Mouse (Mus musculus) lung, embryonic 14.5 days (tissue): Measurements from ENCODE around the gene Fbxl13. TPM values are rescaled to one million over a fixed set of nuclear protein-coding genes. Genes with fewer than 3 reads are reported as not detected.

Source experiments
- ATAC-seq: fragments of 200-750 bp; cut with Nextera tagmentation; 2 replicates; pipeline ENCODE4 v1.8.0; 2017; ENCODE audit warnings: mild to moderate bottlenecking, moderate TSS enrichment, moderate library complexity; ENCODE audit not compliant: insufficient read depth
- DNase-seq: peaks from one replicate; pipeline ENCODE4 v3.0.0-alpha.2; 2015
- H3K27ac ChIP-seq: fragments of 300-500 bp; sonication (generic); 2 replicates; pipeline ENCODE4 v1.5.1; 2014; ENCODE audit warnings: low read depth, mild to moderate bottlenecking, moderate library complexity
- H3K27me3 ChIP-seq: fragments of 300-500 bp; sonication (generic); 2 replicates; pipeline ENCODE4 v1.6.1; 2014; ENCODE audit warnings: low read length, control low read depth; ENCODE audit not compliant: insufficient read depth
- H3K36me3 ChIP-seq: fragments of 300-500 bp; sonication (generic); 2 replicates; pipeline ENCODE4 v1.6.1; 2014; ENCODE audit warnings: control low read depth; ENCODE audit not compliant: insufficient read depth
- H3K4me1 ChIP-seq: fragments of 300-500 bp; sonication (generic); 2 replicates; pipeline ENCODE4 v1.6.1; 2014; ENCODE audit warnings: antibody characterized with exemption, control low read depth; ENCODE audit not compliant: insufficient read depth
- H3K4me2 ChIP-seq: fragments of 300-500 bp; sonication (generic); 2 replicates; pipeline ENCODE4 v1.6.1; 2014; ENCODE audit warnings: mild to moderate bottlenecking
- H3K4me3 ChIP-seq: fragments of 300-500 bp; sonication (generic); 2 replicates; pipeline ENCODE4 v1.5.1; 2014; ENCODE audit warnings: low read depth, low read length
- H3K9ac ChIP-seq: fragments of 300-500 bp; sonication (generic); 2 replicates; pipeline ENCODE4 v1.6.1; 2014
- H3K9me3 ChIP-seq: fragments of 300-500 bp; sonication (generic); 2 replicates; pipeline ENCODE4 v1.6.1; 2016; ENCODE audit warnings: low read depth, low read length, control low read depth
- CTCF ChIP-seq: IDR thresholded peaks from 2 replicates; pipeline ENCODE4 v1.5.1; 2016; ENCODE audit warnings: antibody characterized with exemption, low read depth
- WGBS: fragments of 180-500 bp; shearing (Covaris S2); extraction: QIAGEN DNeasy Blood & Tissue Kit; methylation state at CpG from one replicate; pipeline ENCODE4 v1.1.7; 2014; 5-methylcytosine and 5-hydroxymethylcytosine counted together
- polyA plus RNA-seq: library from polyadenylated mRNA; unstranded; fragments of >200 nt; fragmentation: Nextera tagmentation; extraction: Ambion mirVana; gene quantifications from 2 replicates; pipeline ENCODE4 v1.2.1, GENCODE M21; 2014

Fbxl13 gene
- 0.49 and 0.50 TPM in 2 replicates for polyA plus RNA-seq

DNA sequence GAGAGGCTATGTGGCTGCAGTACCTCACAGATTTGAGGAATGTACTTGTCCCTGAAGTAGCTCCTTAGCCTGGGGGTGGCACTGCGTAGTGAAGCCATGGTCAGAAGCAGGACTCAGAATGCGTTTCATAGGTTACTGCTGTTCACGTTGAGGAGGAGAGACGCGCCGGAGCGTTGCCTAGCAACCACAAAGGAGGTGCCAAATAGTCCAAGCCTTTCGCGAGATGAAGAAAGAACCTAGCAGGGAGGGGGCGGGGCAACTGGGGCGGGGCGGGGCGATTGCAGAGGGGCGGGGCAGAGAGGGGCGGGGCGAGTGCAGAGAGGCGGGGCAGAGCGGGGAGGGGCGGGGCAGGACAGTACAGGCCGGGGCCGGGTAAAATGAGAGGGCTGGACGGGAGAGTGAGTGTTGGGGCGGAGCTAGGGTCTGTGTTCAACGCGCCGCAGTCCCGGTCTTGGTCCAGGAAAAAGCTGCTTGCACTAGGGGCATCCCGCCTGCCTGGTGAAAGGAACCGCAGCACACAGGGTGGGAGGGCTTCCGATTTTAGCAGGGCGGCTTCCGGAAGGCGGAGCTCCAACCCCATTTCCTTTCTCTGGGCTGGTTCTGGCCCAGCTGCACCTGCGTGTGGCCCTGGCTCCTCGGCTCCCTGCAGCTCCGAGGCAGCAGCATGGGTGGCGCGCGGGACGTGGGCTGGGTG is at the start of gene Fbxl13, which contains the start of gene Armc10:
TSS of gene Fbxl13 (minus strand) at position 196 of the 694 bp plus-strand sequence.
TSS of gene Armc10 (plus strand) at position 375 of the 694 bp plus-strand sequence.
- no peaks in the 10 kb centered on the region for H3K9me3 ChIP-seq
- TF ChIP-seq CTCF = peak; percentile 26
- H3K4me2 ChIP-seq = peak within 1 kb of the TSS; percentile 61
- H3K9ac ChIP-seq = peak within 1 kb of the TSS; percentile 74
- H3K27me3 ChIP-seq = no peaks in the 10 kb centered on the region
- peaks cover 3% of the 10 kb centered on the region; the same call in 1 of the 2 replicates for H3K4me1 ChIP-seq
- peak within 1 kb of the TSS; percentile 87 for H3K27ac ChIP-seq
- under 1% methylated on average over 39 of the region's 40 CpGs for WGBS
- ATAC-seq = peak; percentile 97
- peak within 1 kb of the TSS; percentile 71 for H3K4me3 ChIP-seq
- peak; percentile 93 for DNase-seq
- peaks cover 29% of the 10 kb centered on the region for H3K36me3 ChIP-seq

DNA sequence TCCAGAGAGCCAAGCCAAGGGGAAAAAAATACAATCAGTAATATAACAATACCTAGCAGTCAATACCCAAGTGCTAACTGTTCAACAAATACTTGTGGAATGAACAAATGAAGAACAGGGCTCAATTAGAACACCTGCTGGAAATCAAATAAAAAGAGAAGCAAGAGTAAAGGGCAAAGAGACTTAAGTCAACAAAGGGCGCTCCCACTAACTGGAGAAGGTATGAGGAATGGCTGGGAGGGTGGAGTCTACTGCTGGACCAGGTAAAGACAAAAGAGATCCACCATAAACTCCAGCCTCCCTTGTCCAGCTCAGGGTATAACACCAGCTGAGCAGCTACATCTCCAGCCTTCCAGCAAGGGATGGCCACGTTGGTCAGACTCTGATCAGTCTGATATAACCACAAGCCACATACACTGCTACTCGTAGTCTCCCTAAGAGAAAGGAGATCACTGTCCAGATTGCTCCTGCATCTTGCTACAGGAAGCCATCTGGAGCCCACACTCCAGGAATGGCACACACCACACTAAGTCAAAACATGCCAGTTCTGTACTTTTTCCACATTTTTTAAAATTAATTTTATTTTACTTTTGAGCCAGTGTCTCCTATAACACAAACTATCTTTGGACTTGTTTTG is 49.5 kb upstream of the Fbxl13 start:
- ATAC-seq (peak; percentile 62; the same call in 1 of the 2 replicates), DNase-seq (no peak)
- Histone ChIP-seq H3K4me2 (no peak overlapping the region), H3K27ac (no peak overlapping the region), H3K27me3 (no peaks in the 10 kb centered on the region), H3K36me3 (no peaks in the 10 kb centered on the region), H3K9me3 (no peaks in the 10 kb centered on the region), H3K9ac (no peak overlapping the region), H3K4me1 (no peaks in the 10 kb centered on the region), H3K4me3 (no peak overlapping the region)
- TF ChIP-seq CTCF = no peak
- 81% methylated on average over 3 of the region's 3 CpGs for WGBS

DNA sequence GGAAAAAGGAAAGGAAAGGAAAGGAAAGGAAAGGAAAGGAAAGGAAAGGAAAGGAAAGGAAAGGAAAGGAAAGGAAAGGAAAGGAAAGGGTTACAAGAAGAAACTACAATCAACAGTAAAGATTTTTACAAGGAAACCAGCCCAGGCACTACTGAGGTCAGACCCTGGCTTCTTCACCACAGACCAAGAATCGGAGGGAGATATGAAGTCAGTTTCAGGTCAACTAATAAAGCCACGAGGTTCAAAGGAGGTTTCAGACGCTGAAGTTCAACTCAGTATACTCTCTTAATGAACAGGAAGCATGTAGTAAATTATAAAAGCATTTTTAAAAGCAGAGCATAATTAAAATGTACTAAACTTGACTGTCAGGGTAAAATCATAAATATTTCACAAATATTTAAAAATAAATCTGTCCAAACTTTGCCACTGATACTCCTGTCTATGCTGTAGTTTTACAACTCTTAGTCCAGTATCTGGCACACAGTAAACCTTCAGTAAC is 48.0 kb upstream of the Fbxl13 start:
- H3K36me3 ChIP-seq = no peaks in the 10 kb centered on the region
- TF ChIP-seq CTCF = no peak
- no peak for DNase-seq
- no peak overlapping the region for H3K4me3 ChIP-seq
- H3K9me3 ChIP-seq = no peaks in the 10 kb centered on the region
- H3K27me3 ChIP-seq = no peaks in the 10 kb centered on the region
- H3K9ac ChIP-seq = no peak overlapping the region
- ATAC-seq = no peak
- H3K27ac ChIP-seq = no peak overlapping the region
- no peak overlapping the region for H3K4me2 ChIP-seq
- no peaks in the 10 kb centered on the region for H3K4me1 ChIP-seq
- 38% methylated on average over 3 of the region's 3 CpGs for WGBS

DNA sequence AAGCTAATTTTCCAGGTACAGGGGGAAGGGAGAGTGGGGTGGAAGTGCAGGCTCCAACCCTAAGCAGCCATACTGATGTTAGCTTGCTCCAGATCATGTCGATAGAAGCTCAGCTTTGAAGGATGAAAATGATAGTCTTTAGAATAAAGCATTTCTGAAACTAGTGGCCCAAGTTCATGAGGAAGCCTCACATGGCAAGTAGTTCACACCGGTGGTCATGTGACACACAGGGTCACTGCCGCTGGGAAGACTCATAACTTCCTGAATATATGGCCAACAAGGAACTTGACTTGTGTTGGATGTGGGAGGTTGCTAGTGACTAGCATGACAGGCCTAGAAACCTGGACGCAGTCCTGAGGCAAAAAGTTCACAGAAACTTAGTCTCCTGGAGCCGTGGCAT is 46.8 kb upstream of the Fbxl13 start:
- Histone ChIP-seq H3K9ac (no peak overlapping the region), H3K27ac (no peak overlapping the region), H3K4me3 (no peak overlapping the region), H3K36me3 (no peaks in the 10 kb centered on the region), H3K4me2 (no peak overlapping the region), H3K27me3 (no peaks in the 10 kb centered on the region), H3K4me1 (no peaks in the 10 kb centered on the region), H3K9me3 (no peaks in the 10 kb centered on the region)
- TF ChIP-seq CTCF = no peak
- no peak for DNase-seq
- ATAC-seq = no peak
- WGBS = 92% methylated on average over 5 of the region's 5 CpGs

DNA sequence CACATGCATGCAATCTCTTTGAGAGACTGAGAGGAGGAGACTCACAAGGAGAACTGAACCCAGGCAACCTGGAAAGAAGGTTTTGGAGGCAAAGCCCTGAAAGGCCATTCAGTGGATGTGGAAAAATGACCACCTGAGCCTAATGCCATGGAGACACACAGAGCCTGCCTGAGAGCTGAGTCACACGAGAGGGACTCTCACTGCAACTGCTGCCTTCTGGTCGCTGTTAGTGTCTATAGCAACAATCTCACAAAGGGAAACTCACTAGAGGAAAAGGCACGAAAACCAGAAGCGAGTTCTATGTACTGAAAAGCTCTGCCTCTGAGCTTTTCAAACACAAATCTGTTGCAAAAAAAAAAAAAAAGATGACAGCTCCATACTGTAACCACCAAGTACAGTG is 41.6 kb upstream of the Fbxl13 start:
- 0 out of 2 replicates have a peak, but pooled peaks cover 2% of the 10 kb centered on the region for H3K36me3 ChIP-seq
- H3K27me3 ChIP-seq = no peaks in the 10 kb centered on the region
- no peak overlapping the region for H3K4me3 ChIP-seq
- no peaks in the 10 kb centered on the region for H3K9me3 ChIP-seq
- H3K4me1 ChIP-seq = no peaks in the 10 kb centered on the region
- WGBS = 58% methylated on average over 4 of the region's 4 CpGs
- no peak for DNase-seq
- H3K4me2 ChIP-seq = no peak overlapping the region
- TF ChIP-seq CTCF = no peak
- no peak for ATAC-seq
- H3K9ac ChIP-seq = no peak overlapping the region
- no peak overlapping the region for H3K27ac ChIP-seq

DNA sequence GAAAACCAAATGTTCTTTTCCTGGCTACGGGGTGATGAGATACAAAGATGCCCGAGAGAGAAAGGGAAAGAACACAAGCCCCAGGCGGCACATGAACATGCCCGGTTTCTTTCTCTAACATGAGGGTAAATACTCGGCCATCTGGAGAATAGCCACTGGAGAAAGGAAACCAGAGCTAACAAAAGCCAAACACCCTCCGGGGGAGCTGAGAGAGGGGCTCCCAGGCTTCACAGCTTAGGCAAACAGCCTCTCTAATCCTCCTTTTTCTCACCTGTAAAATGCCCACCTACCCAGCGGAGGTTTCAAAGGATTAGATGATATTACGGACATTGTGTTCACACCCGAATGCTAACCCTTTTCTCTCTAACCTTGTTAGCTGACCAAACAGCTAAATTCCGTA is 39.6 kb upstream of the Fbxl13 start:
- TF ChIP-seq CTCF = no peak
- no peak overlapping the region for H3K9ac ChIP-seq
- 64% methylated on average over 10 of the region's 10 CpGs for WGBS
- H3K36me3 ChIP-seq = 0 out of 2 replicates have a peak, but pooled peaks cover 2% of the 10 kb centered on the region
- no peak overlapping the region for H3K4me3 ChIP-seq
- DNase-seq (no peak), ATAC-seq (no peak)
- H3K4me1 ChIP-seq = no peaks in the 10 kb centered on the region
- H3K4me2 ChIP-seq = no peak overlapping the region
- H3K9me3 ChIP-seq = no peaks in the 10 kb centered on the region
- H3K27ac ChIP-seq = no peak overlapping the region
- no peaks in the 10 kb centered on the region for H3K27me3 ChIP-seq

DNA sequence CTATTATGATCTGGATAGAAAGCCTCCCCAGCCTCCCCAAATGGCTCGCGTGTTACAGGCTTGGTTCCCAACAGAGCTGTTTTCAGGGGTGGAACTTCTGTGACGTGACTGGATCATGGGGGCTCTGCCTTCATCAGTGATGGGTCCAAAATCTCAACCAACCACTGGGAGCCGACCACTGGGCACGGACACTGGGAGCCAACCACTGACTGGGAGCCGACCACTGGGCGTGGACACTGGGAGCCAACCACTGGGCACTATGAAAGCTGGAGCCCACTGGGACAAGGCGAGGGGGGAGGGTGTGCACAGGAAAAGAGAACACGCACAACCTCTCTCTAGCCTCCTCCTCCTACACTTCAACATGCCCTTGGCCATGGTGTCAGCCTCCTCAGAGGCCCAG is 38.4 kb upstream of the Fbxl13 start:
- 0 out of 2 replicates have a peak, but pooled peaks cover 2% of the 10 kb centered on the region for H3K36me3 ChIP-seq
- no peak for DNase-seq
- H3K27ac ChIP-seq = no peak overlapping the region
- no peak overlapping the region for H3K4me3 ChIP-seq
- H3K4me2 ChIP-seq = no peak overlapping the region
- ATAC-seq = no peak
- H3K9me3 ChIP-seq = no peaks in the 10 kb centered on the region
- no peak overlapping the region for H3K9ac ChIP-seq
- no peaks in the 10 kb centered on the region for H3K27me3 ChIP-seq
- WGBS = 91% methylated on average over 9 of the region's 9 CpGs
- H3K4me1 ChIP-seq = no peaks in the 10 kb centered on the region
- TF ChIP-seq CTCF = no peak
